Mouse (Mus musculus): ENCODE results near the gene Prmt6. TPM values are rescaled to one million over a fixed set of nuclear protein-coding genes. Genes with fewer than 3 reads are reported as not detected.

Gene Prmt6
- 3.8 and 6.0 TPM in 2 replicates for total RNA-seq (2023)

GRCm38 (mm10) chr3:110250839-110251700 is at the start of gene Prmt6:
Gene Prmt6 (minus strand): TSS chr3:110250998.

Other genes starting within 250 kb of the Prmt6 start
- not detected in 2 replicates for gene Ntng1, start 107.0 kb downstream of the Prmt6 start, total RNA-seq (2023)